Mouse (Mus musculus) bone marrow, adult 2 months (tissue): Measurements from ENCODE around the gene Heg1. TPM values are rescaled to one million over a fixed set of nuclear protein-coding genes. Genes with fewer than 3 reads are reported as not detected.
A peak's percentile ranks its signal among the peaks of the same experiment; 100 is the strongest.

Experiments used
- H3K27ac ChIP-seq: fragments of 200-500 bp; 2 replicates; pipeline ENCODE4 v1.5.1; 2012; ENCODE audit warnings: low read depth, mild to moderate bottlenecking, control low read depth, inconsistent platforms, low read length; ENCODE audit not compliant: control insufficient read depth, poor library complexity, insufficient read depth
- H3K4me1 ChIP-seq: fragments of 200-500 bp; 2 replicates; pipeline ENCODE4 v1.6.1; 2011; ENCODE audit warnings: low read length; ENCODE audit not compliant: control insufficient read depth, insufficient read depth
- H3K4me3 ChIP-seq: fragments of 200-500 bp; replicated peaks from 2 replicates; pipeline ENCODE3; 2011; ENCODE audit warnings: mild to moderate bottlenecking, low read depth, low read length, control low read depth; ENCODE audit not compliant: control insufficient read depth
- CTCF ChIP-seq: fragments of 200-500 bp; IDR thresholded peaks from 2 replicates; pipeline ENCODE4 v1.5.1; 2011; ENCODE audit warnings: low read length, control low read depth; ENCODE audit not compliant: control insufficient read depth, insufficient read depth
- POLR2A ChIP-seq: fragments of 200-500 bp; IDR thresholded peaks from 2 replicates; pipeline ENCODE4 v1.6.1; 2011; ENCODE audit warnings: low read depth, mild to moderate bottlenecking, control low read depth, low read length, borderline replicate concordance; ENCODE audit not compliant: control insufficient read depth
- WGBS: fragments of 180-500 bp; shearing (Covaris S2); methylation state at CpG from one replicate; pipeline ENCODE4 v1.1.7; 2018; 5-methylcytosine and 5-hydroxymethylcytosine counted together
- polyA plus RNA-seq: library from polyadenylated mRNA; stranded (reverse); fragments of >200 nt; gene quantifications from 2 replicates; pipeline ENCODE4 v1.2.4, GENCODE M21; 2011; ENCODE audit warnings: low replicate concordance; ENCODE audit not compliant: missing spikeins, insufficient read depth, insufficient read length

The Heg1 gene
- 10.0 and 10.1 TPM in 2 replicates for polyA plus RNA-seq

GRCm38 (mm10) chr16:33684162-33684702 is at the start of gene Heg1:
Gene Heg1, plus strand, starts transcription at chr16:33684370.
- peak within 1 kb of the TSS; percentile 57 for H3K4me3 ChIP-seq
- WGBS = 1% methylated on average over 52 of the region's 57 CpGs
- peak within 1 kb of the TSS; percentile 78 for H3K27ac ChIP-seq
- TF ChIP-seq CTCF = no peak
- peak; percentile 63; the same call in 1 of the 2 replicates for TF ChIP-seq POLR2A
- H3K4me1 ChIP-seq = peaks cover 2% of the 10 kb centered on the region

GRCm38 (mm10) chr16:33635836-33636595 is 48.2 kb upstream of the Heg1 start:
- H3K4me1 ChIP-seq = no peaks in the 10 kb centered on the region

GRCm38 (mm10) chr16:33641779-33642178 is 42.4 kb upstream of the Heg1 start:
- TF ChIP-seq CTCF = no peak
- TF ChIP-seq POLR2A = no peak
- Histone ChIP-seq H3K4me1 (no peaks in the 10 kb centered on the region), H3K27ac (no peak overlapping the region), H3K4me3 (no peak overlapping the region)
- 27% methylated on average over 3 of the region's 3 CpGs for WGBS

More at GRCm38 (mm10) chr16:33635836-33636595, 48.2 kb upstream of the Heg1 start:
- H3K27ac ChIP-seq = no peak overlapping the region
- H3K4me3 ChIP-seq = no peak overlapping the region
- WGBS = 83% methylated on average over 12 of the region's 12 CpGs
- TF ChIP-seq CTCF (no peak), POLR2A (no peak)

GRCm38 (mm10) chr16:33653116-33653515 is 31.1 kb upstream of the Heg1 start:
- no peak for TF ChIP-seq CTCF
- no peak for TF ChIP-seq POLR2A
- WGBS = 90% methylated on average over 6 of the region's 6 CpGs
- Histone ChIP-seq H3K27ac (no peak overlapping the region), H3K4me3 (no peak overlapping the region), H3K4me1 (no peaks in the 10 kb centered on the region)

GRCm38 (mm10) chr16:33655443-33655842 is 28.7 kb upstream of the Heg1 start:
- Histone ChIP-seq H3K27ac (no peak overlapping the region), H3K4me3 (no peak overlapping the region), H3K4me1 (no peaks in the 10 kb centered on the region)
- TF ChIP-seq CTCF = no peak
- TF ChIP-seq POLR2A = no peak
- 87% methylated on average over 3 of the region's 3 CpGs for WGBS

- Histone ChIP-seq H3K27ac (no peak overlapping the region), H3K4me1 (no peaks in the 10 kb centered on the region), H3K4me3 (no peak overlapping the region)
- no peak for TF ChIP-seq POLR2A
- TF ChIP-seq CTCF = no peak
- WGBS = 37% methylated on average over 3 of the region's 3 CpGs
These were observed 27.0 kb upstream of the Heg1 start for GRCm38 (mm10) chr16:33657191-33657590.

GRCm38 (mm10) chr16:33658121-33658520 is 26.0 kb upstream of the Heg1 start:
- no peaks in the 10 kb centered on the region for H3K4me1 ChIP-seq
- 85% methylated on average over 3 of the region's 3 CpGs for WGBS
- no peak overlapping the region for H3K27ac ChIP-seq
- TF ChIP-seq CTCF = no peak
- no peak for TF ChIP-seq POLR2A
- no peak overlapping the region for H3K4me3 ChIP-seq

- H3K27ac ChIP-seq = no peak overlapping the region
These were observed 24.6 kb upstream of the Heg1 start for GRCm38 (mm10) chr16:33659521-33659920.

GRCm38 (mm10) chr16:33660125-33660524 is 24.0 kb upstream of the Heg1 start:
- no peak overlapping the region for H3K27ac ChIP-seq
- TF ChIP-seq POLR2A (no peak), CTCF (no peak)
- H3K4me1 ChIP-seq = no peaks in the 10 kb centered on the region
- 66% methylated on average over 5 of the region's 5 CpGs for WGBS
- H3K4me3 ChIP-seq = no peak overlapping the region

More at GRCm38 (mm10) chr16:33659521-33659920, 24.6 kb upstream of the Heg1 start:
- Histone ChIP-seq H3K4me3 (no peak overlapping the region), H3K4me1 (no peaks in the 10 kb centered on the region)
- WGBS = 86% methylated on average over 5 of the region's 5 CpGs
- TF ChIP-seq POLR2A (no peak), CTCF (no peak)
